29 mouse cellular contexts compared by ENCODE assay signal in the genomic region with DNA sequence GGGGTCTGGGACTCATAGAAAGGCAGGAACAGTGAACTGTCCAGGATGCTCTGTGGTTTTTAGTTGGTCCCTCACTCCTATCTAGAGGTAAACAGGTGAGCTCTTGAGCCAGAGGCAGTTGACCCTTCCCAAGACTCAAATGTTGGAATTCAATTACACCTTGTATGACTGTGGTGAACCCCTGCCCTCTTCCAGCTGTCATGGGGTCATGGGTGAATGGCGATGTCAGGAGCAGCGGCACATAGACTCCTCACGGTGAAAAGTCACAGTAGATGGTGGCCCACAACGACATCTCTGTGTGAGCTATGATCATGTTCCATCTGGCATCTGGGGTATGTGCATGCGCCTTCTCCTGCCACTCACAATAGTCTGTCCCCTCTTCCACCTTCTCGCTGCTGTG. TPM values are rescaled to one million over a fixed set of nuclear protein-coding genes. Genes with fewer than 3 reads are reported as not detected.
DNase-seq lines count a peak whose midpoint lies in the region; ATAC-seq and TF ChIP-seq lines count a peak whose summit lies in the region.
"Had no signal": no experiment of that assay in that cellular context is flagged by ENCODE, and none has a peak within 500 bp of the region (broad histone marks: within the 10 kb centered on the region; RNA-seq: fewer than 3 reads in every experiment).

No protein-coding gene starts in this region.

- TF ChIP-seq POLR2A in olfactory bulb, adult 2 months (IDR thresholded peaks at IDR 0.05; ENCODE audit: insufficient read depth, low read depth, low read length) = no peak

- H3K4me2 ChIP-seq in forebrain, embryonic 11.5 days (ENCODE audit: low read depth, low read length, severe bottlenecking) = no peak overlapping the region
- no peak overlapping the region for H3K4me2 ChIP-seq in forebrain, embryonic 15.5 days (replicated peaks)
- H3K4me2 ChIP-seq: embryonic facial prominence, embryonic 13.5 days; embryonic facial prominence, embryonic 15.5 days; forebrain, embryonic 13.5 days had no signal

- WGBS in forebrain, embryonic 11.5 days = 94% methylated on average over 6 of the region's 6 CpGs
- 97% methylated on average over 6 of the region's 6 CpGs for WGBS in forebrain, embryonic 15.5 days
- WGBS in heart, embryonic 10.5 days = 88% methylated on average over 6 of the region's 6 CpGs
- 89% methylated on average over 6 of the region's 6 CpGs for WGBS in olfactory bulb, adult 2 months

- no peaks in the 10 kb centered on the region for H3K4me1 ChIP-seq in forebrain, embryonic 11.5 days (replicated peaks; ENCODE audit: control insufficient read depth, insufficient read depth, low read length)
- no peaks in the 10 kb centered on the region for H3K4me1 ChIP-seq in forebrain, embryonic 15.5 days
- peaks cover 24% of the 10 kb centered on the region for H3K4me1 ChIP-seq in heart, embryonic 10.5 days
- H3K4me1 ChIP-seq in olfactory bulb, adult 2 months (ENCODE audit: control insufficient read depth, insufficient read depth, low read length) = peaks cover 36% of the 10 kb centered on the region
- H3K4me1 ChIP-seq: forebrain, embryonic 13.5 days had no signal

- H3K27ac ChIP-seq in forebrain, embryonic 11.5 days (ENCODE audit: low read depth, low read length) = no peak overlapping the region
- no peak overlapping the region for H3K27ac ChIP-seq in forebrain, embryonic 15.5 days (replicated peaks)
- H3K27ac ChIP-seq in heart, embryonic 10.5 days = no peak overlapping the region
- peak overlapping the region; percentile 96 for H3K27ac ChIP-seq in olfactory bulb, adult 2 months (ENCODE audit: insufficient read depth, low read depth, low read length)
- H3K27ac ChIP-seq: embryonic facial prominence, embryonic 13.5 days; embryonic facial prominence, embryonic 15.5 days; forebrain, embryonic 10.5 days; forebrain, embryonic 13.5 days had no signal

- H3K9ac ChIP-seq in forebrain, embryonic 11.5 days (ENCODE audit: low read length) = no peak overlapping the region
- no peak overlapping the region for H3K9ac ChIP-seq in forebrain, embryonic 15.5 days (replicated peaks)
- H3K9ac ChIP-seq: embryonic facial prominence, embryonic 13.5 days; embryonic facial prominence, embryonic 15.5 days; forebrain, embryonic 13.5 days had no signal

- no peak for ATAC-seq in forebrain, embryonic 11.5 days (replicated peaks; ENCODE audit: low FRiP score)
- no peak for ATAC-seq in forebrain, embryonic 15.5 days (replicated peaks)
- ATAC-seq: activated CD4-positive, CD25-positive, alpha-beta regulatory T cell, adult 4 months; CD4-positive, CD25-positive, alpha-beta regulatory T cell, adult 4 months; forebrain, embryonic 13.5 days; forebrain, embryonic 16.5 days; Patski had no signal

- DNase-seq in forebrain, embryonic 11.5 days (ENCODE audit: low spot score) = peak; percentile 35
- peak; percentile 59 for DNase-seq in heart, embryonic 10.5 days (ENCODE audit: low spot score)
- DNase-seq in heart, adult 18-20 months = no peak
- DNase-seq: adrenal gland, adult 8-10 months; adrenal gland, postnatal 14 days; adrenal gland, postnatal 36 days; B cell, adult 2 months; cerebellum, adult 18-20 months; cerebellum, adult 8-10 months; cerebellum, adult 9-11 months; cerebellum, postnatal 14 days; cerebellum, postnatal 36 days; embryo, embryonic 11 days had no signal

- no peak for TF ChIP-seq CTCF in olfactory bulb, adult 2 months (IDR thresholded peaks at IDR 0.05; ENCODE audit: insufficient read depth, low read depth, low read length)

- H3K36me3 ChIP-seq in forebrain, embryonic 11.5 days (ENCODE audit: control insufficient read depth, insufficient read depth, low read length) = no peaks in the 10 kb centered on the region
- no peaks in the 10 kb centered on the region for H3K36me3 ChIP-seq in forebrain, embryonic 15.5 days
- H3K36me3 ChIP-seq in heart, embryonic 10.5 days = no peaks in the 10 kb centered on the region
- H3K36me3 ChIP-seq: embryonic facial prominence, embryonic 13.5 days; embryonic facial prominence, embryonic 15.5 days; forebrain, embryonic 10.5 days; G1E had no signal

- no peaks in the 10 kb centered on the region for H3K27me3 ChIP-seq in forebrain, embryonic 11.5 days (ENCODE audit: control insufficient read depth, insufficient read depth, low read length)
- no peaks in the 10 kb centered on the region for H3K27me3 ChIP-seq in forebrain, embryonic 15.5 days
- H3K27me3 ChIP-seq in heart, embryonic 10.5 days (ENCODE audit: insufficient read depth, poor library complexity, severe bottlenecking) = no peaks in the 10 kb centered on the region
- H3K27me3 ChIP-seq: CH12.LX; embryonic facial prominence, embryonic 13.5 days; embryonic facial prominence, embryonic 15.5 days; forebrain, embryonic 13.5 days; Patski had no signal

- H3K9me3 ChIP-seq in forebrain, embryonic 11.5 days (ENCODE audit: control insufficient read depth, low read length) = no peaks in the 10 kb centered on the region
- no peaks in the 10 kb centered on the region for H3K9me3 ChIP-seq in forebrain, embryonic 15.5 days
- no peaks in the 10 kb centered on the region for H3K9me3 ChIP-seq in heart, embryonic 10.5 days
- H3K9me3 ChIP-seq: embryonic facial prominence, embryonic 13.5 days; embryonic facial prominence, embryonic 15.5 days; forebrain, embryonic 10.5 days; G1E had no signal

- no peak overlapping the region for H3K4me3 ChIP-seq in forebrain, embryonic 11.5 days (ENCODE audit: low read depth, low read length)
- no peak overlapping the region for H3K4me3 ChIP-seq in forebrain, embryonic 15.5 days
- H3K4me3 ChIP-seq in heart, embryonic 10.5 days = no peak overlapping the region
- H3K4me3 ChIP-seq in olfactory bulb, adult 2 months (ENCODE audit: insufficient read depth, low read depth, low read length) = no peak overlapping the region
- H3K4me3 ChIP-seq: embryonic facial prominence, embryonic 13.5 days; embryonic facial prominence, embryonic 15.5 days; erythroblast, embryonic 14.5 days; forebrain, embryonic 10.5 days; forebrain, embryonic 13.5 days had no signal

RNA-seq across cellular contexts. Expression of a gene that starts 56.9 kb away (rescaled TPM):
- polyA plus RNA-seq in forebrain, embryonic 11.5 days (2014; fragmentation: Nextera tagmentation; extraction: Ambion mirVana) = not detected in 2 replicates
- not detected in 2 replicates for polyA plus RNA-seq in forebrain, embryonic 15.5 days (2015; fragmentation: Nextera tagmentation; extraction: Ambion mirVana)
- polyA plus RNA-seq in heart, embryonic 10.5 days (2016; fragmentation: Nextera tagmentation; extraction: Ambion mirVana) = not detected in 2 replicates
- not detected for total RNA-seq in heart, adult 18-20 months (2021)
- not detected in 2 replicates for polyA plus RNA-seq in olfactory bulb, adult 2 months (2012; ENCODE audit: insufficient read depth, insufficient read length, low replicate concordance, missing spikeins)
- total RNA-seq: adrenal gland, adult 18-20 months; adrenal gland, adult 8-10 months; adrenal gland, postnatal 14 days; adrenal gland, postnatal 36 days; CH12.LX; common myeloid progenitor, adult 5-6 weeks; G1E had no signal
- polyA plus RNA-seq: activated CD4-positive, CD25-positive, alpha-beta regulatory T cell, adult 4 months; CD4-positive, CD25-positive, alpha-beta regulatory T cell, adult 4 months; embryonic facial prominence, embryonic 11.5 days; embryonic facial prominence, embryonic 13.5 days; embryonic facial prominence, embryonic 15.5 days; erythroblast, embryonic 14.5 days; forebrain, embryonic 10.5 days; forebrain, embryonic 13.5 days; forebrain, embryonic 16.5 days; G1E; Patski had no signal

Comparison
In these comparisons a context has a peak if more than half of its experiments do, and no peak if none do; other contexts are left out.
1. DNase-seq: peak in forebrain, embryonic 11.5 days (single experiment) and heart, embryonic 10.5 days (single experiment); none in heart, adult 18-20 months (0 of 2).